Mouse (Mus musculus): Measurements from ENCODE around the gene Mylpf. TPM values are rescaled to one million over a fixed set of nuclear protein-coding genes. Genes with fewer than 3 reads are reported as not detected.

Gene Mylpf
- polyA plus RNA-seq, 1 experiment: 2.0 TPM

- peak within 1 kb of the TSS; percentile 66 for H3K4me3 ChIP-seq (ENCODE audit: insufficient read depth, low read length)
These were observed 13.0 kb upstream of the Mylpf start, which contains the start of gene Cd2bp2 for GRCm38 (mm10) chr7:127195544-127196295. Gene Cd2bp2, minus strand, starts transcription at chr7:127196050.

GRCm38 (mm10) chr7:127196484-127196883 is 12.2 kb upstream of the Mylpf start:
- Histone ChIP-seq H3K4me3 (ENCODE audit: insufficient read depth, low read length) (peak overlapping the region; percentile 66; the same call in 1 of the 2 replicates), H3K4me1 (ENCODE audit: control insufficient read depth, insufficient read depth, low read length) (peaks cover 2% of the 10 kb centered on the region; the same call in 1 of the 2 replicates), H3K27ac (ENCODE audit: insufficient read depth, low read length) (no peak overlapping the region)
- no peak for TF ChIP-seq CTCF (IDR thresholded peaks at IDR 0.05; ENCODE audit: extremely low read depth, insufficient read depth, low read length)
- no peak for TF ChIP-seq POLR2A (IDR thresholded peaks at IDR 0.05; ENCODE audit: extremely low read depth, insufficient read depth, low read length)

More at GRCm38 (mm10) chr7:127195544-127196295, 13.0 kb upstream of the Mylpf start, which contains the start of gene Cd2bp2:
- Histone ChIP-seq H3K4me1 (ENCODE audit: control insufficient read depth, insufficient read depth, low read length) (peaks cover 2% of the 10 kb centered on the region; the same call in 1 of the 2 replicates), H3K27ac (ENCODE audit: insufficient read depth, low read length) (no peak within 1 kb of the TSS; the same call in 1 of the 2 replicates)
- TF ChIP-seq POLR2A (IDR thresholded peaks at IDR 0.05; ENCODE audit: extremely low read depth, insufficient read depth, low read length): peak; percentile 56
- TF ChIP-seq CTCF (IDR thresholded peaks at IDR 0.05; ENCODE audit: extremely low read depth, insufficient read depth, low read length): no peak

GRCm38 (mm10) chr7:127206606-127207005 is 2.1 kb upstream of the Mylpf start:
- Histone ChIP-seq H3K27ac (ENCODE audit: insufficient read depth, low read length) (no peak overlapping the region), H3K4me1 (ENCODE audit: control insufficient read depth, insufficient read depth, low read length) (peaks cover 2% of the 10 kb centered on the region; the same call in 1 of the 2 replicates), H3K4me3 (ENCODE audit: insufficient read depth, low read length) (peak overlapping the region; percentile 61)
- no peak for TF ChIP-seq POLR2A (IDR thresholded peaks at IDR 0.05; ENCODE audit: extremely low read depth, insufficient read depth, low read length)
- no peak for TF ChIP-seq CTCF (IDR thresholded peaks at IDR 0.05; ENCODE audit: extremely low read depth, insufficient read depth, low read length)

GRCm38 (mm10) chr7:127207374-127208294 is 1.1 kb upstream of the Mylpf start:
- Histone ChIP-seq H3K4me3 (ENCODE audit: insufficient read depth, low read length) (peak overlapping the region; percentile 61), H3K27ac (ENCODE audit: insufficient read depth, low read length) (0 out of 2 replicates have a peak overlapping the region, but pooled peaks have one; percentile 4), H3K4me1 (ENCODE audit: control insufficient read depth, insufficient read depth, low read length) (peaks cover 2% of the 10 kb centered on the region; the same call in 1 of the 2 replicates)
- TF ChIP-seq CTCF (IDR thresholded peaks at IDR 0.05; ENCODE audit: extremely low read depth, insufficient read depth, low read length) (no peak), POLR2A (IDR thresholded peaks at IDR 0.05; ENCODE audit: extremely low read depth, insufficient read depth, low read length) (no peak)

GRCm38 (mm10) chr7:127208295-127208552 is 466 bp upstream of the Mylpf start, which contains the start of gene Tbc1d10b:
Gene Tbc1d10b, minus strand, starts transcription at chr7:127208468.
- peak within 1 kb of the TSS; percentile 5 for H3K27ac ChIP-seq (ENCODE audit: insufficient read depth, low read length)
- peak within 1 kb of the TSS; percentile 61 for H3K4me3 ChIP-seq (ENCODE audit: insufficient read depth, low read length)
- peaks cover 2% of the 10 kb centered on the region; the same call in 1 of the 2 replicates for H3K4me1 ChIP-seq (ENCODE audit: control insufficient read depth, insufficient read depth, low read length)
- TF ChIP-seq POLR2A (IDR thresholded peaks at IDR 0.05; ENCODE audit: extremely low read depth, insufficient read depth, low read length): no peak
- no peak for TF ChIP-seq CTCF (IDR thresholded peaks at IDR 0.05; ENCODE audit: extremely low read depth, insufficient read depth, low read length)

- TF ChIP-seq POLR2A (IDR thresholded peaks at IDR 0.05; ENCODE audit: extremely low read depth, insufficient read depth, low read length) (no peak), CTCF (IDR thresholded peaks at IDR 0.05; ENCODE audit: extremely low read depth, insufficient read depth, low read length) (no peak)
- H3K4me3 ChIP-seq (ENCODE audit: insufficient read depth, low read length): no peak overlapping the region
- H3K4me1 ChIP-seq (ENCODE audit: control insufficient read depth, insufficient read depth, low read length): peaks cover 2% of the 10 kb centered on the region; the same call in 1 of the 2 replicates
- peak overlapping the region; percentile 57 for H3K27ac ChIP-seq (ENCODE audit: insufficient read depth, low read length)
These were observed 1.2 kb downstream of the Mylpf start for GRCm38 (mm10) chr7:127209851-127210250.

GRCm38 (mm10) chr7:127210266-127210665 is 1.6 kb downstream of the Mylpf start:
- H3K4me1 ChIP-seq (ENCODE audit: control insufficient read depth, insufficient read depth, low read length): peaks cover 4% of the 10 kb centered on the region; the same call in 1 of the 2 replicates
- TF ChIP-seq POLR2A (IDR thresholded peaks at IDR 0.05; ENCODE audit: extremely low read depth, insufficient read depth, low read length) (no peak), CTCF (IDR thresholded peaks at IDR 0.05; ENCODE audit: extremely low read depth, insufficient read depth, low read length) (no peak)
- peak overlapping the region; percentile 57 for H3K27ac ChIP-seq (ENCODE audit: insufficient read depth, low read length)
- no peak overlapping the region for H3K4me3 ChIP-seq (ENCODE audit: insufficient read depth, low read length)

- no peak overlapping the region for H3K27ac ChIP-seq (ENCODE audit: insufficient read depth, low read length)
- TF ChIP-seq CTCF (IDR thresholded peaks at IDR 0.05; ENCODE audit: extremely low read depth, insufficient read depth, low read length) (no peak), POLR2A (IDR thresholded peaks at IDR 0.05; ENCODE audit: extremely low read depth, insufficient read depth, low read length) (no peak)
- no peak overlapping the region for H3K4me3 ChIP-seq (ENCODE audit: insufficient read depth, low read length)
- 0 out of 2 replicates have a peak, but pooled peaks cover 2% of the 10 kb centered on the region for H3K4me1 ChIP-seq (ENCODE audit: control insufficient read depth, insufficient read depth, low read length)
These were observed 2.5 kb downstream of the Mylpf start for GRCm38 (mm10) chr7:127211014-127211745.
